Mouse (Mus musculus): ENCODE measurements around the gene Lrrn3. TPM values are rescaled to one million over a fixed set of nuclear protein-coding genes. Genes with fewer than 3 reads are reported as not detected.

The Lrrn3 gene
- polyA plus RNA-seq, 1 experiment from 2014 or later: 30.5 TPM

DNA sequence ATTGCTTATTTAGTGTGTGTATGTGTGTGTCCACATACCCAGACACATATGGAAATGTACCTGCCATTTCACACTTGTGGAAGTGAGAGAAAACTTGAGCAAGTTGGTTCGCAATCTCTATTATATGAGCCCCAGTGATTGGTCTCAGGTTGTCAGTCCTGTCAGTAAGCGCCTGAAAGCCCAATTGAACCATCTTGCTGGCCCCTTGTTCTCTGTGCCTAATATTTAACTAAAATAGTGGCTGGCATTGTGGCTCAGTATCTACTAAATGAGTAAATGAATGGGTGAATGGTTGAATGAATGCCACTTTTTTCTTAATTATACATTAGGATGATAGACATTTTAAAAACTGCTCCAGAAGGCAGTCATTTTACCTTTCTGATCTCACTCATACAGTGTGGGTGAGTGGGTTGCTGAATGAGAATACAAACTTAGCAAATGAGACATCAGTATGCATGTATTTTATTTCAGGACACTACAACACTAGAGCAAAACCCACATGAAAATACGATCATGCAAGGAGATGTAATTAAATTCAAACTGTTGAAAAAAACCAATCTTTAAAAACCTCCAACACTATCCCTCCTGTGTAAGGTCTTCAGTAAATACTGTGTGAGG is 17.7 kb downstream of the Lrrn3 start:
- Histone ChIP-seq H3K36me3 (ENCODE audit: control insufficient read depth, insufficient read depth, low read length) (no peaks in the 10 kb centered on the region), H3K27ac (ENCODE audit: low read depth, low read length) (no peak overlapping the region), H3K9me3 (ENCODE audit: control insufficient read depth, low read length) (no peaks in the 10 kb centered on the region), H3K9ac (ENCODE audit: low read length) (no peak overlapping the region), H3K4me1 (ENCODE audit: control insufficient read depth, insufficient read depth, low read length) (peaks cover 5% of the 10 kb centered on the region), H3K4me2 (no peak overlapping the region), H3K27me3 (ENCODE audit: control insufficient read depth, insufficient read depth, low read length) (no peaks in the 10 kb centered on the region), H3K4me3 (ENCODE audit: low read depth, low read length) (no peak overlapping the region)
- DNase-seq (ENCODE audit: low spot score, missing footprints) (no peak), ATAC-seq (ENCODE audit: low FRiP score) (no peak)
- WGBS: 86% methylated on average over 3 of the region's 3 CpGs

DNA sequence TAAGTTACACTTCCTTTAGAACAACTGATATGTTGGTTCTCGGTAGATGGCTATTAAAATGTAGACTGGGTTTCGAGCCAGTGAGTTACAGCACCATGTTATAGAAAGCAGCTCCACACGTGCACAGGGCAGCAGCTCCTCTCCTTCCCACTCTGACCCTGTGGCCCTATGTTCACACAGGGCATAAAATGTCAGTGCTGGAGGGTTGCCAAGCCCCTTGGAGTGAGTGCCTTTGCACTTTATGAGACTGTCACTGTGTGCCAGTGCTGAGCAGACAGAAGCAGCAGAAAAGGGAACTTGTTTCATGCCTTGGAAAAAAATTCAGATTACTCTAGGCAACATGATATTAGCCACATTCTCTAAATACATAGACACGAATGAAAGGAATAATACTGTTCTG is 47.8 kb downstream of the Lrrn3 start:
- DNase-seq (ENCODE audit: low spot score, missing footprints): no peak
- Histone ChIP-seq H3K4me2 (no peak overlapping the region), H3K27me3 (ENCODE audit: control insufficient read depth, insufficient read depth, low read length) (no peaks in the 10 kb centered on the region), H3K4me1 (ENCODE audit: control insufficient read depth, insufficient read depth, low read length) (no peaks in the 10 kb centered on the region; the same call in 1 of the 2 replicates), H3K4me3 (ENCODE audit: low read depth, low read length) (no peak overlapping the region), H3K9me3 (ENCODE audit: control insufficient read depth, low read length) (no peaks in the 10 kb centered on the region), H3K27ac (ENCODE audit: low read depth, low read length) (no peak overlapping the region), H3K36me3 (ENCODE audit: control insufficient read depth, insufficient read depth, low read length) (no peaks in the 10 kb centered on the region), H3K9ac (ENCODE audit: low read length) (no peak overlapping the region)
- ATAC-seq (ENCODE audit: low FRiP score): no peak
- WGBS: 76% methylated on average over 4 of the region's 4 CpGs

DNA sequence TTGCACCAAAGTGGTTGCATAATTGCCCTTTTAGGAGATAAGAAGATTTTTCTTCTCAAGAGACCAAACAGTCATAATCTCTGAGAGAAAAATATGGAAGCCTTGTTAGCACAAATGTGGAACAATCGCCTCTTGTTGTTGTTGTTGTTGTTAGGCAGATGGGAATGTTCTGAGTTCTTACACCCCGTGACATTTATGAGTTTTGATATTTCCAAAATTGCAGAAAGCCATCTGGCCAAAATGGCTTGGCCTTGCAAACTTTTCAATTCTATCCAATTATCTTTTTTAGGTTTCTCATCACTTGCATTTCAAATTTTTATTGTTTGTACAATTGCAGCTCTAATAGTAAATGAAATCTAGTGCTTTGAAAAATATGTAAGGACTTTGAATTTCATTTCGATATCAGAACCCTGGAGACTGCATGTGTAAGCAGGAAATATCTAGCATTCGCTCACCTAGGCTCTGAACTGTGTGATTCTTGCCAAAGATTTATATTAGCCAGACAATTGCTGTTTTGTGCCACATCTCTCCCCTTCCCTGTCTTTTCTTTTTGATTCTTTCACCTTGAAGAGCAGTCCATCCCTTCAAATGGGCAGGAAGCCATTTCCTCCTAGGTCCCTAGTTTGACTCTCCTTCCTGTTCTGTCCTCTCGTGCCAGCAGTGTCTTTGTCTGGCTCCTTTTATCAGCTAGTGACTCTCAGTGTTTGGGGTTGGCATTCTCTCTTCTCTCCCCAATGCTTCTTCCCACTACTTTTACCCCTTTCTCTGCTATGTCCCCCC is 49.8 kb downstream of the Lrrn3 start:
- no peak overlapping the region for H3K4me3 ChIP-seq (ENCODE audit: low read depth, low read length)
- H3K9me3 ChIP-seq (ENCODE audit: control insufficient read depth, low read length): no peaks in the 10 kb centered on the region
- no peak overlapping the region for H3K9ac ChIP-seq (ENCODE audit: low read length)
- no peaks in the 10 kb centered on the region; the same call in 1 of the 2 replicates for H3K4me1 ChIP-seq (ENCODE audit: control insufficient read depth, insufficient read depth, low read length)
- H3K27ac ChIP-seq (ENCODE audit: low read depth, low read length): no peak overlapping the region
- H3K36me3 ChIP-seq (ENCODE audit: control insufficient read depth, insufficient read depth, low read length): no peaks in the 10 kb centered on the region
- H3K27me3 ChIP-seq (ENCODE audit: control insufficient read depth, insufficient read depth, low read length): no peaks in the 10 kb centered on the region
- 81% methylated on average over 5 of the region's 5 CpGs for WGBS
- ATAC-seq (ENCODE audit: low FRiP score): no peak
- no peak overlapping the region for H3K4me2 ChIP-seq
- no peak for DNase-seq (ENCODE audit: low spot score, missing footprints)

DNA sequence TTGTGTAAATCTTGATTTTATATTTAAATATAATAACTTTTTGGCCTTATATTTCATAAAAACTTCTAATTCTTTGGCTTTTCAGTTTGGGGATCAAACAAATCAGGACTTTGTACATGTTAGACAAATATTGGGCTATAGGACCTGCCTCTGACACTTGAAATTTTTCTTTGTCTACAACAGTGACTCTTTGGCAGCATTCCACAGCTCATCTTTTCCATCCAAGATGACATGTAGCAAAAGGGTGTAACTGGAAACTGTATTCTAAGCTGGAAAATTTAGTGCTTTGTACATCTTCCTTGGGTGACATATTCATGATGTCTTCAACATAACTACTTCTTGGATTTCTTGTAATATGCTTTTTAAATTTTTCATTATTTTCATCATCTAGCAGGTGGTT is 57.4 kb downstream of the Lrrn3 start:
- Histone ChIP-seq H3K27ac (ENCODE audit: low read depth, low read length) (no peak overlapping the region), H3K27me3 (ENCODE audit: control insufficient read depth, insufficient read depth, low read length) (no peaks in the 10 kb centered on the region), H3K4me3 (ENCODE audit: low read depth, low read length) (no peak overlapping the region), H3K9me3 (ENCODE audit: control insufficient read depth, low read length) (no peaks in the 10 kb centered on the region), H3K36me3 (ENCODE audit: control insufficient read depth, insufficient read depth, low read length) (no peaks in the 10 kb centered on the region), H3K9ac (ENCODE audit: low read length) (no peak overlapping the region), H3K4me2 (no peak overlapping the region), H3K4me1 (ENCODE audit: control insufficient read depth, insufficient read depth, low read length) (peaks cover 3% of the 10 kb centered on the region; the same call in 1 of the 2 replicates)
- DNase-seq (ENCODE audit: low spot score, missing footprints) (no peak), ATAC-seq (ENCODE audit: low FRiP score) (no peak)

DNA sequence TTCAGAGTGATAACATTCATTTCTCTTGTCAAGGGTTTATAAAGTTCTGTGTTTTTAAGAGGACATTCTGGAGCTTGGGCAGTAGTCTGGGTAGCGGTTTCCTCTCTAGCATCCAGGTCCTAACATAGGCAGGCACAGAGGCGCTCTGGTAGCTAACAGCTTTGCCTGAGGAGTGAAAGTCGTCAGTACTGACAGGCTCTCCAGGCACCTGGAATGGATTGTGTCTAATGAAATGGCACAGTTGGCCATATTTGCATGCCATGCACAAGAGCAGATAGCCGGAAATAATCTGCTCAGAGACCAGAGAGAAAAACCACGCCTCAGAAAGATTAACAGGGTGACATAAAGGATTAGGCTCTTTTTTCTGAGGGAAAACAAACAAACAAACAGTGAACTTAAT is 58.8 kb downstream of the Lrrn3 start:
- Histone ChIP-seq H3K4me2 (no peak overlapping the region), H3K9me3 (ENCODE audit: control insufficient read depth, low read length) (no peaks in the 10 kb centered on the region), H3K36me3 (ENCODE audit: control insufficient read depth, insufficient read depth, low read length) (no peaks in the 10 kb centered on the region), H3K4me1 (ENCODE audit: control insufficient read depth, insufficient read depth, low read length) (peaks cover 3% of the 10 kb centered on the region; the same call in 1 of the 2 replicates), H3K9ac (ENCODE audit: low read length) (no peak overlapping the region), H3K27me3 (ENCODE audit: control insufficient read depth, insufficient read depth, low read length) (no peaks in the 10 kb centered on the region), H3K4me3 (ENCODE audit: low read depth, low read length) (no peak overlapping the region), H3K27ac (ENCODE audit: low read depth, low read length) (no peak overlapping the region)
- ATAC-seq (ENCODE audit: low FRiP score): peak; percentile 50; the same call in 1 of the 2 replicates
- 43% methylated on average over 5 of the region's 5 CpGs for WGBS
- DNase-seq (ENCODE audit: low spot score, missing footprints): no peak

DNA sequence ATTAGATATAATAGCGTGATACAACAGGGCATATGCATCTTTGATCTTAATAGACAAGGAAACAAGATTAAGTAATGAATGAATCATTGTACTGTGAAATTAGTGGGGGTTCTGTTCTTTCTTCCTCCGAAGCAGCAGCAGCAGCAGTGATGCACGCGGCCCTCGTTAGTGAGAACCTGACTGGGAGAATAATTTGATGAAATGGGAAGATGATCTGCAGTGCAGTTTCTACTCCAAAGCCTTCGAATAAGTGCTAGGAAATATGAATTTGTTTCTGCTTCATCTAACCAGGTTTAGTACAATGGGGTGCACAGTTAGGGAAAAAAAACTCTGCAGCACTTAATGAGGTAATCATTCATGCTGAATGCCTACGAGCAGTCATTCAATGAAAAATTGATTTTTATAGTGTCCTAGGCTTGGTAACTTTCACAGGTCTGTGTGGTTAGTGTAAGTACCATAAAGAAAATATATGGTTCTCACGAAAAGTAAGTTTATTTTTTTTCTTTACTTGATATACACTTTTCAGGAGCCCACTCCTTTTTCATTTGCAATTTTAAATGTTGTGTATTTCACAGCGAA is 61.0 kb downstream of the Lrrn3 start:
- H3K27me3 ChIP-seq (ENCODE audit: control insufficient read depth, insufficient read depth, low read length): no peaks in the 10 kb centered on the region
- H3K36me3 ChIP-seq (ENCODE audit: control insufficient read depth, insufficient read depth, low read length): no peaks in the 10 kb centered on the region
- H3K9ac ChIP-seq (ENCODE audit: low read length): no peak overlapping the region
- 77% methylated on average over 9 of the region's 9 CpGs for WGBS
- H3K27ac ChIP-seq (ENCODE audit: low read depth, low read length): no peak overlapping the region
- DNase-seq (ENCODE audit: low spot score, missing footprints) (no peak), ATAC-seq (ENCODE audit: low FRiP score) (no peak)
- H3K9me3 ChIP-seq (ENCODE audit: control insufficient read depth, low read length): no peaks in the 10 kb centered on the region
- no peak overlapping the region for H3K4me2 ChIP-seq
- no peak overlapping the region for H3K4me3 ChIP-seq (ENCODE audit: low read depth, low read length)
- H3K4me1 ChIP-seq (ENCODE audit: control insufficient read depth, insufficient read depth, low read length): peaks cover 3% of the 10 kb centered on the region; the same call in 1 of the 2 replicates

DNA sequence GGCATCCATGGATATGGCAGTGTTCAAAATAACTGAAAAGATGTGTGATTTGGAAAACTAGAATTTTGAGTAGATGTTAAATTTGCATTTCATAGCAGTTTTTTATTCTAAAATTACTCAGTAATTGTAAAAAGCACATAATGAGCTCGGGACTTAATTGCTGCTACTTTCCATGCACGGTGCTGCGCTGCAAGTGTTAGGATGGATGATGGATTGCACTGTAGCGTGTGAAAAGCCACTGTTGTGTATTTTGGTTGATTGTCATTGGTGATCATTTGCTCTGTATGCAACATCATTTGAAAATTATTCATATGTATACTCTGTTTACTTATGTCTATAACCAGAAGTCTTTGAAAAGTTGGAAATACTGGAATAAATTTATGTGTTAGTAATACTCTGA is 68.3 kb downstream of the Lrrn3 start:
- H3K9me3 ChIP-seq (ENCODE audit: control insufficient read depth, low read length): no peaks in the 10 kb centered on the region
- 94% methylated on average over 4 of the region's 4 CpGs for WGBS
- H3K4me1 ChIP-seq (ENCODE audit: control insufficient read depth, insufficient read depth, low read length): no peaks in the 10 kb centered on the region
- H3K4me3 ChIP-seq (ENCODE audit: low read depth, low read length): no peak overlapping the region
- DNase-seq (ENCODE audit: low spot score, missing footprints) (no peak), ATAC-seq (ENCODE audit: low FRiP score) (no peak)
- no peak overlapping the region for H3K4me2 ChIP-seq
- no peaks in the 10 kb centered on the region for H3K36me3 ChIP-seq (ENCODE audit: control insufficient read depth, insufficient read depth, low read length)
- no peaks in the 10 kb centered on the region for H3K27me3 ChIP-seq (ENCODE audit: control insufficient read depth, insufficient read depth, low read length)
- H3K27ac ChIP-seq (ENCODE audit: low read depth, low read length): no peak overlapping the region
- no peak overlapping the region for H3K9ac ChIP-seq (ENCODE audit: low read length)

DNA sequence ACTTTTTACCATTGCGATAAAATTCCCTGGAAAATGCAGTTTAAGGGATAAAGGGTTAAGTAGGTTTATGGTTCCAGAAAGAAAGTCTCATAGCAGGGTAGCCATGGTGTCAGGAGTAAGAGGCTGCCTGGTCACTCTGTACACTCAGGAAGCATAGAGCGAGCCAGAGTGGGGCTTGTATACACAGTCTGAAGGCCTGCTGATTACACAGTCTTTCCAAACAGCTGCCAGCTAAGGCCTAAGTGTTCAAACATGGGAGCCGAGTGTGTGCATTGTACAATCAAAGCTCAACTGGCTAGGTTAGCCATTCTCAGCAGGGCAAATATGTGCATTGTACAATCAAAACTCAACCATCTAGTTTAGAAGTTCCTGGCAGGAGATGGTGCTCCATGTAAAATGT is 69.1 kb downstream of the Lrrn3 start:
- Histone ChIP-seq H3K9me3 (ENCODE audit: control insufficient read depth, low read length) (no peaks in the 10 kb centered on the region), H3K27ac (ENCODE audit: low read depth, low read length) (no peak overlapping the region), H3K4me2 (no peak overlapping the region), H3K27me3 (ENCODE audit: control insufficient read depth, insufficient read depth, low read length) (no peaks in the 10 kb centered on the region), H3K4me3 (ENCODE audit: low read depth, low read length) (no peak overlapping the region), H3K36me3 (ENCODE audit: control insufficient read depth, insufficient read depth, low read length) (no peaks in the 10 kb centered on the region), H3K9ac (ENCODE audit: low read length) (no peak overlapping the region), H3K4me1 (ENCODE audit: control insufficient read depth, insufficient read depth, low read length) (no peaks in the 10 kb centered on the region)
- DNase-seq (ENCODE audit: low spot score, missing footprints) (no peak), ATAC-seq (ENCODE audit: low FRiP score) (peak; percentile 69; the same call in 1 of the 2 replicates)
- 67% methylated on average over 3 of the region's 3 CpGs for WGBS

DNA sequence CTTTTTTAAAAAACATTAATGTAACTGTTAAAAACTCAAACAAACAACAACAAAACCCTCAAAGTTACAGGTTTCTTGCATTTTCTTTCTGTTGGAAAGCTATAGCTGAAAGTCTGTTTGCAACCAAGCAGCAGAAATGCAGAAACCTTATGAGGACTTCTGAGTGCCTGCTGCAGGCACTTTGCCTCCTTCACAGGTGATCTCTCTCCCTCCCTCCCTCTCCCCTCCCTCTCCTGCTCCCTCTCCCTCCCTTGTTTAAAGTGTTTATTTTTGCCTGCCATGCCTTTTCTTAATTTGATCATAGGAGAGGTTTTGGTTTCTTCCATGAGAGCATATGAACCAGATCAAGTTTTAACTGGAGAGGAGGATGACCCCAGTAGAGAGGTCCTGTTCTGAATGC is 69.6 kb downstream of the Lrrn3 start:
- DNase-seq (ENCODE audit: low spot score, missing footprints) (no peak), ATAC-seq (ENCODE audit: low FRiP score) (no peak)
- no peaks in the 10 kb centered on the region for H3K27me3 ChIP-seq (ENCODE audit: control insufficient read depth, insufficient read depth, low read length)
- H3K4me2 ChIP-seq: no peak overlapping the region
- no peaks in the 10 kb centered on the region for H3K4me1 ChIP-seq (ENCODE audit: control insufficient read depth, insufficient read depth, low read length)
- H3K4me3 ChIP-seq (ENCODE audit: low read depth, low read length): no peak overlapping the region
- H3K9ac ChIP-seq (ENCODE audit: low read length): no peak overlapping the region
- H3K36me3 ChIP-seq (ENCODE audit: control insufficient read depth, insufficient read depth, low read length): no peaks in the 10 kb centered on the region
- H3K9me3 ChIP-seq (ENCODE audit: control insufficient read depth, low read length): no peaks in the 10 kb centered on the region
- H3K27ac ChIP-seq (ENCODE audit: low read depth, low read length): no peak overlapping the region

All from midbrain, embryonic 11.5 days (tissue).